Mouse (Mus musculus) bone marrow, adult 2 months (tissue): ENCODE results near the gene Spdl1.
"Not testable (repeated sequence)": the region's sequence is repeated elsewhere in the genome, so short reads cannot be mapped to it uniquely, and the experiment has no call there.

ENCODE experiments used
- CTCF ChIP-seq: fragments of 200-500 bp; IDR thresholded peaks from 2 replicates; pipeline ENCODE4 v1.5.1; 2011; ENCODE audit warnings: low read length, control low read depth; ENCODE audit not compliant: control insufficient read depth, insufficient read depth
- POLR2A ChIP-seq: fragments of 200-500 bp; IDR thresholded peaks from 2 replicates; pipeline ENCODE4 v1.6.1; 2011; ENCODE audit warnings: low read depth, mild to moderate bottlenecking, control low read depth, low read length, borderline replicate concordance; ENCODE audit not compliant: control insufficient read depth

GRCm38 (mm10) chr11:34805026-34805425 lies 28.4 kb downstream of the Spdl1 start:
- not testable (repeated sequence) for TF ChIP-seq CTCF, POLR2A
